Mouse (Mus musculus) lung, embryonic 14.5 days (tissue): ENCODE data around the gene Slit3. TPM values are rescaled to one million over a fixed set of nuclear protein-coding genes. Genes with fewer than 3 reads are reported as not detected.

Experiments used
- ATAC-seq: fragments of 200-750 bp; cut with Nextera tagmentation; 2 replicates; pipeline ENCODE4 v1.8.0; 2017; ENCODE audit warnings: mild to moderate bottlenecking, moderate TSS enrichment, moderate library complexity; ENCODE audit not compliant: insufficient read depth
- DNase-seq: peaks from one replicate; pipeline ENCODE4 v3.0.0-alpha.2; 2015
- H3K27ac ChIP-seq: fragments of 300-500 bp; sonication (generic); 2 replicates; pipeline ENCODE4 v1.5.1; 2014; ENCODE audit warnings: low read depth, mild to moderate bottlenecking, moderate library complexity
- H3K27me3 ChIP-seq: fragments of 300-500 bp; sonication (generic); 2 replicates; pipeline ENCODE4 v1.6.1; 2014; ENCODE audit warnings: low read length, control low read depth; ENCODE audit not compliant: insufficient read depth
- H3K36me3 ChIP-seq: fragments of 300-500 bp; sonication (generic); 2 replicates; pipeline ENCODE4 v1.6.1; 2014; ENCODE audit warnings: control low read depth; ENCODE audit not compliant: insufficient read depth
- H3K4me1 ChIP-seq: fragments of 300-500 bp; sonication (generic); 2 replicates; pipeline ENCODE4 v1.6.1; 2014; ENCODE audit warnings: antibody characterized with exemption, control low read depth; ENCODE audit not compliant: insufficient read depth
- H3K4me2 ChIP-seq: fragments of 300-500 bp; sonication (generic); 2 replicates; pipeline ENCODE4 v1.6.1; 2014; ENCODE audit warnings: mild to moderate bottlenecking
- H3K4me3 ChIP-seq: fragments of 300-500 bp; sonication (generic); 2 replicates; pipeline ENCODE4 v1.5.1; 2014; ENCODE audit warnings: low read depth, low read length
- H3K9ac ChIP-seq: fragments of 300-500 bp; sonication (generic); 2 replicates; pipeline ENCODE4 v1.6.1; 2014
- H3K9me3 ChIP-seq: fragments of 300-500 bp; sonication (generic); 2 replicates; pipeline ENCODE4 v1.6.1; 2016; ENCODE audit warnings: low read depth, low read length, control low read depth
- CTCF ChIP-seq: IDR thresholded peaks from 2 replicates; pipeline ENCODE4 v1.5.1; 2016; ENCODE audit warnings: antibody characterized with exemption, low read depth
- WGBS: fragments of 180-500 bp; shearing (Covaris S2); extraction: QIAGEN DNeasy Blood & Tissue Kit; methylation state at CpG from one replicate; pipeline ENCODE4 v1.1.7; 2014; 5-methylcytosine and 5-hydroxymethylcytosine counted together
- polyA plus RNA-seq: library from polyadenylated mRNA; unstranded; fragments of >200 nt; fragmentation: Nextera tagmentation; extraction: Ambion mirVana; gene quantifications from 2 replicates; pipeline ENCODE4 v1.2.1, GENCODE M21; 2014

The Slit3 gene
- polyA plus RNA-seq, 1 experiment from 2014 or later = 37.3 TPM

DNA sequence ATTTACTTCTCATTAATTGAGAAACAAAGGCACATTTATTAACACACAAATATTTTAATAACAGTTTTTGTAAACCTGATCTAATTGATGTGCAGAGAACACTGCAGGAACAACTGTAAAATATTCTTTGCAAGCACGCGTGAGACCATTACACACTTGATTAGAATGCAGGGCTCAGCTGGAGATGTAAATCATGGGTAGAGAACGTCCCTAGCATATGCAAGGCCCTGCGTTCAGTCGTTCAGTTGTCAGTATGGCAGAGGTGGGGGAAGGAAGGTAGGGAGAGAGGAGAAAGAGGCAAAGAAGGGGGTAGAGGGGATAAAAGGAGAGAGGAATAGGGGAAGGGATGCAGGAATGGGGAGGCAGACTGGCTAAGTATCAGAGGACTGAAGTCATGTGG, 61.9 kb downstream of the Slit3 start:
- no peaks in the 10 kb centered on the region for H3K36me3 ChIP-seq
- no peak overlapping the region for H3K27ac ChIP-seq
- 72% methylated on average over 5 of the region's 5 CpGs for WGBS
- H3K4me1 ChIP-seq = peaks cover 6% of the 10 kb centered on the region; the same call in 1 of the 2 replicates
- ATAC-seq = no peak
- no peak overlapping the region for H3K4me3 ChIP-seq
- no peaks in the 10 kb centered on the region for H3K9me3 ChIP-seq
- TF ChIP-seq CTCF = no peak
- no peak overlapping the region for H3K4me2 ChIP-seq
- no peaks in the 10 kb centered on the region for H3K27me3 ChIP-seq
- no peak overlapping the region for H3K9ac ChIP-seq
- no peak for DNase-seq

GRCm38 (mm10) chr11:35194826-35195225, 73.8 kb downstream of the Slit3 start:
- Histone ChIP-seq H3K4me1 (peaks cover 10% of the 10 kb centered on the region), H3K27ac (no peak overlapping the region), H3K27me3 (no peaks in the 10 kb centered on the region), H3K36me3 (no peaks in the 10 kb centered on the region), H3K9ac (no peak overlapping the region), H3K4me3 (no peak overlapping the region), H3K4me2 (no peak overlapping the region), H3K9me3 (no peaks in the 10 kb centered on the region)
- ATAC-seq (no peak), DNase-seq (no peak)
- 79% methylated on average over 6 of the region's 6 CpGs for WGBS
- TF ChIP-seq CTCF = no peak

DNA sequence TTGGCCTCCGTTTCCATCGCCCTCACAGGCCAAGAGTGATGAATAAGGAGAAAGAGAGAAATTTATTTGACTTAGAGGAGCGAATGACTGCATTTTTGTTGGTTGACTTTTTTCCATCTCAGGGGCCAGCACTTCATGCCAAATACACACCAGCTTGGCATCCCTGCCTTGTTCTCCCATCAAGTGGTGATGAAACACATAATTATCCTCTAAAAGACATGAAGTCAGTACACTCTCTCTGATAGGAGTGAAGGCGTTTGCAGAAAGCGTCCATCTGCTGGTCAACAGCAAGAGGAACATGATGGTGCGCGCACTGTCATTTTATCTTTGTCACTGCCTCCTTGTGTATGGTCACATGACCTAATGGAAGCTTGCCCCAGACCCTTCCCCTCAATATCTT, 75.8 kb downstream of the Slit3 start:
- no peaks in the 10 kb centered on the region for H3K9me3 ChIP-seq
- no peak overlapping the region for H3K27ac ChIP-seq
- peaks cover 13% of the 10 kb centered on the region for H3K4me1 ChIP-seq
- 31% methylated on average over 7 of the region's 7 CpGs for WGBS
- ATAC-seq (peak; percentile 93), DNase-seq (peak; percentile 95)
- no peak overlapping the region for H3K4me2 ChIP-seq
- H3K4me3 ChIP-seq = no peak overlapping the region
- no peaks in the 10 kb centered on the region for H3K36me3 ChIP-seq
- TF ChIP-seq CTCF = peak; percentile 38
- no peaks in the 10 kb centered on the region for H3K27me3 ChIP-seq
- no peak overlapping the region for H3K9ac ChIP-seq

DNA sequence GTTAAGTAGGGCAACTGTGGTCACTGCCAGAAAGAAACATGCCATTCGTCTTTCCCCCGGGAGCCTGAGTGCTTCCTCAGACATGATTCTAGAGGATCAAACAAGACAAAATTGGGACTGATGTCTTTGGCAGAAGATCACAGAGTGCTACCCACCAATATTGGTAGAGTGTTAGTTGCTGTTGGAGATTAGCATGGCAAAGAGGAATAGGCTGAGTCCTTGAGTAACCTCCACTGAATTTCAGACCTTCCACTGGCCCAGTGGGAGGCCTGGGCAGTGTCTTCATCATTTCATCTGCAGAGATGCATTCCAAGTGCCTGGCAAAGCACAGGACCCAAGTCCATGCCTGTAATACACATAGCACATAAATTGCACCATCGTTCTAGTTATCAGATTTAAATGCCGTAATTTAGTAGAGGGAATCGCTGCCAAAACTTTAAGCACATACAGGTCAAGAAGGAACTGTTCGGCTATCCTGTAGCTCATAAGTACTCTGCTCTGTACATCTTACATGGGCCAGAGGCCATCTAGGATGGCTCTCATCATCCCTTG, 77.6 kb downstream of the Slit3 start:
- Histone ChIP-seq H3K4me1 (peaks cover 23% of the 10 kb centered on the region), H3K27me3 (no peaks in the 10 kb centered on the region), H3K36me3 (no peaks in the 10 kb centered on the region), H3K27ac (no peak overlapping the region), H3K9ac (no peak overlapping the region), H3K9me3 (no peaks in the 10 kb centered on the region), H3K4me2 (no peak overlapping the region), H3K4me3 (no peak overlapping the region)
- ATAC-seq (no peak), DNase-seq (no peak)
- no peak for TF ChIP-seq CTCF
- WGBS = 68% methylated on average over 6 of the region's 6 CpGs

- Histone ChIP-seq H3K4me3 (no peak overlapping the region), H3K27me3 (no peaks in the 10 kb centered on the region), H3K36me3 (no peaks in the 10 kb centered on the region), H3K4me1 (peaks cover 20% of the 10 kb centered on the region), H3K4me2 (no peak overlapping the region), H3K9me3 (no peaks in the 10 kb centered on the region), H3K27ac (no peak overlapping the region), H3K9ac (no peak overlapping the region)
- no peak for DNase-seq
- no peak for ATAC-seq
- TF ChIP-seq CTCF = no peak
- WGBS = 43% methylated on average over 5 of the region's 5 CpGs
Measured at GRCm38 (mm10) chr11:35202332-35202731, 81.3 kb downstream of the Slit3 start.

DNA sequence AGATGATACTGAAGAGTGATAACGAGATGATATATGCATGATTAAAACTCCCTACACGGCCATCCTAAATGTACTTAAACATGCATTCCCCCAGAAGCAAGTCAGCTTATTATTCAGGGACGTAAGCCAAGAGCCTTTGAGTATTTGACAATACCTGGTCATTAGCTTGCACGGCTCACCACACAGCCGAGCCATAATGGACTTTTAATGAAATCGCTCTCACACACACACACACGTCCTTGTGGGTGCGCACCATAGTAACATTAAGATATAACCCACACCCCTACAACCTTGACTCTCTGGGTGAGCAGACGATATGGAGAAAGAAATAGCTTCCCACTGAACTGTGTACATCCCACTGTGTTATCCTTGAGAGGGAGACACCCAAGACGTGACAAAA, 82.6 kb downstream of the Slit3 start:
- Histone ChIP-seq H3K4me3 (no peak overlapping the region), H3K4me2 (no peak overlapping the region), H3K27ac (0 out of 2 replicates have a peak overlapping the region, but pooled peaks have one; percentile 12), H3K4me1 (peaks cover 13% of the 10 kb centered on the region), H3K36me3 (no peaks in the 10 kb centered on the region), H3K9ac (no peak overlapping the region), H3K27me3 (no peaks in the 10 kb centered on the region), H3K9me3 (no peaks in the 10 kb centered on the region)
- DNase-seq = no peak
- TF ChIP-seq CTCF = no peak
- WGBS = 45% methylated on average over 10 of the region's 10 CpGs
- ATAC-seq = no peak

DNA sequence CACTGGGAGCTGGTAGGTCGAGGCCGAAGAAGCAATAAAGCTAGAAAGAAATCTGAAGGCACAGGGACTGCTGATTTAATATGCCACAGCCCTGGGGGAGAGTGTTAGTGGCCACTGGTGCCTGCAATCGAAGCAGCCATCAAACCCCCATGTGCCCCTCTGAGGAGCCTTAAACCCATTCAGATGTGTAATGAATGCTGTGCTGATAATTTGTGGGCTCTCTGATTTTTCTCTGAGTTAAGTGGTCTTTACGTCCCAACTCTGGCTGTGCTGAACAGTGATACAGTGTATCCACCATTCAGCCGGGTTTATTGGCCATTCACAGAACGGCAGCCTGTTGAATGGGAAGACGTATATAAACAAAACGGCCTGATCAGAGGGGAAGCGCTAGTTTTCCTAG, 83.1 kb downstream of the Slit3 start:
- no peak; the same call in 1 of the 2 replicates for ATAC-seq
- Histone ChIP-seq H3K9me3 (no peaks in the 10 kb centered on the region), H3K27ac (0 out of 2 replicates have a peak overlapping the region, but pooled peaks have one; percentile 12), H3K4me2 (no peak overlapping the region), H3K27me3 (no peaks in the 10 kb centered on the region), H3K36me3 (no peaks in the 10 kb centered on the region), H3K9ac (no peak overlapping the region), H3K4me3 (no peak overlapping the region), H3K4me1 (peaks cover 13% of the 10 kb centered on the region)
- no peak for TF ChIP-seq CTCF
- DNase-seq = peak; percentile 63
- WGBS = 28% methylated on average over 9 of the region's 9 CpGs
